Mouse (Mus musculus) hindbrain, postnatal 0 days (tissue): ENCODE measurements at regions not wholly inside any gene's neighbourhood (a gene's known extent, or its start where the extent isn't known, plus 50 kb on each side); places are given as distances from the start of the nearest gene placed in this dataset.

Experiments used
- ATAC-seq: fragments of 200-750 bp; cut with Nextera tagmentation; 2 replicates; pipeline ENCODE4 v1.8.0; 2017; ENCODE audit warnings: mild to moderate bottlenecking, moderate TSS enrichment, moderate library complexity
- DNase-seq: peaks from one replicate; pipeline ENCODE4 v3.0.0-alpha.2; 2015; ENCODE audit warnings: low spot score
- H3K27ac ChIP-seq: fragments of 300-500 bp; sonication (generic); 2 replicates; pipeline ENCODE4 v1.5.1; 2014; ENCODE audit warnings: mild to moderate bottlenecking
- H3K27me3 ChIP-seq: fragments of 300-500 bp; sonication (generic); 2 replicates; pipeline ENCODE4 v1.6.1; 2014; ENCODE audit warnings: low read length, mixed read lengths; ENCODE audit not compliant: insufficient read depth
- H3K36me3 ChIP-seq: fragments of 300-500 bp; sonication (generic); 2 replicates; pipeline ENCODE4 v1.6.1; 2014; ENCODE audit warnings: low read length, mixed read lengths; ENCODE audit not compliant: insufficient read depth
- H3K4me1 ChIP-seq: fragments of 300-500 bp; sonication (generic); 2 replicates; pipeline ENCODE4 v1.6.1; 2014; ENCODE audit warnings: antibody characterized with exemption, low read length, mixed read lengths; ENCODE audit not compliant: insufficient read depth
- H3K4me2 ChIP-seq: fragments of 300-500 bp; sonication (generic); 2 replicates; pipeline ENCODE4 v1.6.1; 2014; ENCODE audit warnings: low read depth, mild to moderate bottlenecking, low read length, moderate library complexity, mixed read lengths
- H3K4me3 ChIP-seq: fragments of 300-500 bp; sonication (generic); 2 replicates; pipeline ENCODE4 v1.5.1; 2014; ENCODE audit warnings: low read length
- H3K9ac ChIP-seq: fragments of 300-500 bp; sonication (generic); replicated peaks from 2 replicates; pipeline ENCODE4 v1.6.1; 2014; ENCODE audit warnings: mild to moderate bottlenecking, low read length, moderate library complexity, mixed read lengths
- H3K9me3 ChIP-seq: fragments of 300-500 bp; sonication (generic); 2 replicates; pipeline ENCODE4 v1.6.1; 2016; ENCODE audit warnings: low read length, mixed read lengths
- CTCF ChIP-seq: IDR thresholded peaks from 2 replicates; pipeline ENCODE4 v1.5.1; 2016; ENCODE audit warnings: antibody characterized with exemption, control low read depth, low read depth
- WGBS: fragments of 180-500 bp; shearing (Covaris S2); extraction: QIAGEN DNeasy Blood & Tissue Kit; methylation state at CpG from one replicate; pipeline ENCODE4 v1.1.7; 2014; 5-methylcytosine and 5-hydroxymethylcytosine counted together

GRCm38 (mm10) chr3:56877062-56877461 is 424.7 kb downstream of the Tm4sf1 start:
- Histone ChIP-seq H3K9me3 (no peaks in the 10 kb centered on the region), H3K36me3 (no peaks in the 10 kb centered on the region), H3K4me3 (no peak overlapping the region), H3K4me2 (no peak overlapping the region), H3K9ac (no peak overlapping the region), H3K27me3 (no peaks in the 10 kb centered on the region), H3K27ac (no peak overlapping the region), H3K4me1 (no peaks in the 10 kb centered on the region)
- 91% methylated on average over 4 of the region's 4 CpGs for WGBS
- no peak for TF ChIP-seq CTCF
- no peak for ATAC-seq
- no peak for DNase-seq

DNA sequence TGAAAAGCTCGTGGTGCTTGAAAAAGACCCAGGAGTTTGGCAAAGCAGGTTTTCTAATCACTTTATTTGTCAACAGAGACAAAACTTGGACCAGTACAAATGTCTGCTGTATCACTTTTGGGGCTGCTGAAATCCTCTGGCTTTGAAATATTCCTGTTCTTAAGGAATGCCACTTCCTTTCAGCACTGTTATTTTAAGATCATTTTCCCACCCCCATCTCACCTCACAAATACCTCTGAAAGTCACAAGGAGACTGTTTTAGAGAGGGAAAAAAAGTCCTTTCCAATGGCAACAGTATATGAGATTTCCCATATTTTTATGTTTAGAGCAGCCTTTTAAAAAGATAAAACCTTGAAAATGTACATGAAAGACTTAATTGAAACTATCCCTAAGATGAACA is 438.2 kb downstream of the Tm4sf1 start:
- ATAC-seq (no peak), DNase-seq (no peak)
- no peak for TF ChIP-seq CTCF
- Histone ChIP-seq H3K9ac (no peak overlapping the region), H3K4me3 (no peak overlapping the region), H3K4me2 (no peak overlapping the region), H3K4me1 (no peaks in the 10 kb centered on the region), H3K27me3 (no peaks in the 10 kb centered on the region), H3K9me3 (no peaks in the 10 kb centered on the region), H3K36me3 (no peaks in the 10 kb centered on the region), H3K27ac (no peak overlapping the region)
- 73% methylated on average over 1 of the region's 1 CpGs for WGBS

DNA sequence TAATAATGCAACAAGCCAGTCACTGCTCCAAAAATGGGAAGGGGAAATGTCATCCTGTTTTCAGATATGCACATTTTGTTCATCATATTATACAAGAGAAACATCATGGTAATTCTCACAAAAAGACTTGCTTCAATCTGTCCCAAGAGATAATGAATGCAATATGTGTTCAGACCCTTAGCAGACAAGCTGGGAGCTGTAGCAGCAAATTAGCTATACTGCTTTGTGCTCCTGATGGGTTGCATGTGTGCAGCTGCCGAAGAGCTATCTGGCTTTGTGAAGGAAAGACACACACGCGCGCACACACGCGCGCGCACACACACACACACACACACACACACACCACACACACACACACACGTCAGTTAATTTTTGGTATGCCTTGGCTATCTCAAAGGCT is 441.9 kb downstream of the Tm4sf1 start:
- ATAC-seq (no peak), DNase-seq (peak; percentile 22)
- Histone ChIP-seq H3K9ac (no peak overlapping the region), H3K9me3 (no peaks in the 10 kb centered on the region), H3K27me3 (no peaks in the 10 kb centered on the region), H3K4me3 (no peak overlapping the region), H3K36me3 (no peaks in the 10 kb centered on the region), H3K4me2 (no peak overlapping the region), H3K4me1 (no peaks in the 10 kb centered on the region), H3K27ac (no peak overlapping the region)
- no peak for TF ChIP-seq CTCF
- WGBS: 78% methylated on average over 9 of the region's 9 CpGs

- H3K4me2 ChIP-seq: no peak overlapping the region
- H3K27ac ChIP-seq: no peak overlapping the region
- no peak for ATAC-seq
These were observed 456.4 kb downstream of the Tm4sf1 start for GRCm38 (mm10) chr3:56845462-56845770.

GRCm38 (mm10) chr3:56844681-56845461 is 456.9 kb downstream of the Tm4sf1 start:
- Histone ChIP-seq H3K4me3 (no peak overlapping the region), H3K4me1 (no peaks in the 10 kb centered on the region), H3K9ac (no peak overlapping the region), H3K36me3 (no peaks in the 10 kb centered on the region), H3K4me2 (0 out of 2 replicates have a peak overlapping the region, but pooled peaks have one; percentile 11), H3K9me3 (no peaks in the 10 kb centered on the region), H3K27ac (no peak overlapping the region), H3K27me3 (no peaks in the 10 kb centered on the region)
- TF ChIP-seq CTCF: no peak
- ATAC-seq (peak; percentile 74), DNase-seq (peak; percentile 53)
- WGBS: 37% methylated on average over 6 of the region's 6 CpGs

More at GRCm38 (mm10) chr3:56845462-56845770, 456.4 kb downstream of the Tm4sf1 start:
- Histone ChIP-seq H3K36me3 (no peaks in the 10 kb centered on the region), H3K4me1 (no peaks in the 10 kb centered on the region), H3K9me3 (no peaks in the 10 kb centered on the region), H3K9ac (no peak overlapping the region), H3K4me3 (no peak overlapping the region), H3K27me3 (no peaks in the 10 kb centered on the region)
- DNase-seq: no peak
- 79% methylated on average over 1 of the region's 1 CpGs for WGBS
- no peak for TF ChIP-seq CTCF

- no peak overlapping the region for H3K4me3 ChIP-seq
- no peaks in the 10 kb centered on the region for H3K9me3 ChIP-seq
- TF ChIP-seq CTCF: no peak
- WGBS: 88% methylated on average over 3 of the region's 3 CpGs
- H3K27me3 ChIP-seq: no peaks in the 10 kb centered on the region
- H3K9ac ChIP-seq: no peak overlapping the region
- H3K27ac ChIP-seq: no peak overlapping the region
- H3K36me3 ChIP-seq: no peaks in the 10 kb centered on the region
- ATAC-seq (no peak), DNase-seq (no peak)
- no peaks in the 10 kb centered on the region for H3K4me1 ChIP-seq
- no peak overlapping the region for H3K4me2 ChIP-seq
These were observed 464.6 kb downstream of the Tm4sf1 start for GRCm38 (mm10) chr3:56837176-56837575.

DNA sequence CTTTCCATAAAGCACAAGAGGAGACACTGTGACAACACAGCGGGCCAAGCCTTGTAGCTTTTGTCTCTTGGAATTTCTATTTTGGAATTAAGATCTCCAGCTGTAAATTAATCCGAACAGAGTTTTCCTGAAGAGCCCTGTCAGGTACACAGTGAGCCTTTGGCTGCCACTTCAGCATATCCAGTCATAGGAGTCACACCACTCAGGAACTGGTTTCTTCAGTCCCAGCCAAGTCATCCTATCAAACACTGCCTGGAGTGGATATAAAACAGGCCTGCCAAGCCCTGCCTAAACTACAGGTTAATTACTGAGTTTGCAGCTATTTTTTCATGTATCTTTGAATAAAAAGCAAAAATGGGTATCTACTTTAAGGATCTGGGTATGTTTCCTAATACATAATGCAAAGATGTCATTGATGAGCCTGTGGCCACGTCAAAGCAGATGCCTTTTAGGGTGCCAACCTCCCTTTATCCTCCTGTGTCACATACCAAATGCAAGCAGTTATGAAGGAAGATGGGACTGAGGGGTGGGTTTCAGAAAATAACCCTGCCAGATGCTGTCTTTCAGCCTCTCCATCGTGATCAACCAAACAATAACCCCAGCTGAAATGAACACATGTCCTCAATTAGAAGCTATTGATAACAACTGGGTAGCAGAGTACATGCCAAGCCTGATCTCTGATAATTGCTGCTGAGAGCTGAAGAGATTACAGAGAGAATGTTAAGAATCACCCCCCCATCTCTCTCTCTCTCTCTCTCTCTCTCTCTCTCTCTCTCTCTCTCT is 471.3 kb downstream of the Tm4sf1 start:
- Histone ChIP-seq H3K4me1 (no peaks in the 10 kb centered on the region), H3K36me3 (no peaks in the 10 kb centered on the region), H3K27me3 (no peaks in the 10 kb centered on the region), H3K4me3 (no peak overlapping the region), H3K4me2 (no peak overlapping the region), H3K27ac (no peak overlapping the region), H3K9ac (no peak overlapping the region), H3K9me3 (no peaks in the 10 kb centered on the region)
- 52% methylated on average over 4 of the region's 4 CpGs for WGBS
- TF ChIP-seq CTCF: no peak
- DNase-seq (no peak), ATAC-seq (no peak)
